8 mouse cellular contexts compared by ENCODE assay signal in the genomic region with DNA sequence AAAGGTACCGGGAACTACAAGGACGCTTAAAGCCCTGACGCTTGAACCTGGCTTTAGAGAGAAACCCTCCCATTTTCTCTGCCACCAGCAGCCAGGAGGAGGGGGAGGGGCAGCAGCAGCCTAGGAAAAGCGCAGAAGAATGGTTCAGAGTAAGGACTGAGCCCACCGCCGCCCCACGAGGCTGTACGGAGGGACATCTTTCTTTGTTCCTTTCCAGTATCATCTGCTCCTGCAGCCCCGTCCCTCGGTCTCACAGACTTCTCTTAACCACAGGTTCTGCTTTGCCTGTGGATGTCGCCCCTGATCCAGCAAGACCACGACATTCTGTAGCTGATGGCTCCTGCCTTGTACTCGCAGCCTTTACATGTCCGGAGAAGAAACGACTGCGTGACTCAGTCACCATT. TPM values are rescaled to one million over a fixed set of nuclear protein-coding genes. Genes with fewer than 3 reads are reported as not detected.
DNase-seq lines count a peak whose midpoint lies in the region; ATAC-seq and TF ChIP-seq lines count a peak whose summit lies in the region.

No protein-coding gene starts in this region.

- H3K27me3 ChIP-seq in intestine, embryonic 16.5 days (replicated peaks; ENCODE audit: control insufficient read depth, insufficient read depth, low read length): no peaks in the 10 kb centered on the region
- H3K27me3 ChIP-seq in splenic B cell, adult 2 months (ENCODE audit: control insufficient read depth, insufficient read depth, low read length, poor library complexity, severe bottlenecking): no peaks in the 10 kb centered on the region

- no peaks in the 10 kb centered on the region for H3K79me2 ChIP-seq in macrophage (ENCODE audit: inconsistent target)

- no peaks in the 10 kb centered on the region for H3K9me3 ChIP-seq in intestine, embryonic 16.5 days (ENCODE audit: control insufficient read depth, low read length)

- H3K4me1 ChIP-seq in lung, adult 2 months (ENCODE audit: control insufficient read depth, insufficient read depth, low read length): peaks cover 2% of the 10 kb centered on the region; the same call in 1 of the 2 replicates
- no peaks in the 10 kb centered on the region for H3K4me1 ChIP-seq in embryonic fibroblast, embryonic 13.5 days (ENCODE audit: control insufficient read depth, insufficient read depth, low read length)
- H3K4me1 ChIP-seq in intestine, embryonic 16.5 days (ENCODE audit: control insufficient read depth, insufficient read depth, low read length): 0 out of 2 replicates have a peak, but pooled peaks cover 6% of the 10 kb centered on the region

- TF ChIP-seq CTCF in lung, adult 2 months (IDR thresholded peaks at IDR 0.05; ENCODE audit: insufficient read depth, low read length): no peak
- no peak for TF ChIP-seq CTCF in embryonic fibroblast, embryonic 13.5 days (IDR thresholded peaks at IDR 0.05; ENCODE audit: borderline replicate concordance, insufficient read depth, low read length)

- WGBS in lung, adult 2 months: 4% methylated on average over 16 of the region's 16 CpGs
- WGBS in intestine, embryonic 16.5 days: 1% methylated on average over 16 of the region's 16 CpGs
- WGBS in macrophage (ENCODE audit: missing documents): 5% methylated on average over 16 of the region's 16 CpGs

- H3K27ac ChIP-seq in embryonic fibroblast, embryonic 13.5 days (ENCODE audit: insufficient read depth, low read length): no peak overlapping the region
- H3K27ac ChIP-seq in intestine, embryonic 16.5 days (ENCODE audit: low read length): no peak overlapping the region
- H3K27ac ChIP-seq in macrophage: no peak overlapping the region

- peak overlapping the region; percentile 19 for H3K4me3 ChIP-seq in lung, adult 2 months (replicated peaks; ENCODE audit: extremely low read depth, low read depth, low read length)
- H3K4me3 ChIP-seq in embryonic fibroblast, embryonic 13.5 days (ENCODE audit: insufficient read depth, low read length): peak overlapping the region; percentile 26
- peak overlapping the region; percentile 50 for H3K4me3 ChIP-seq in intestine, embryonic 16.5 days (ENCODE audit: low read length)
- peak overlapping the region; percentile 22 for H3K4me3 ChIP-seq in macrophage (ENCODE audit: inconsistent target)

- peak overlapping the region; percentile 64 for H3K9ac ChIP-seq in intestine, embryonic 16.5 days (ENCODE audit: low read depth, low read length)

- H3K4me2 ChIP-seq in intestine, embryonic 16.5 days (ENCODE audit: low read depth, low read length): peak overlapping the region; percentile 94

- no peaks in the 10 kb centered on the region for H3K36me3 ChIP-seq in intestine, embryonic 16.5 days (ENCODE audit: control insufficient read depth, insufficient read depth, low read length)
- H3K36me3 ChIP-seq in macrophage (ENCODE audit: inconsistent target): no peaks in the 10 kb centered on the region
- H3K36me3 ChIP-seq in splenic B cell, adult 2 months (ENCODE audit: control insufficient read depth, insufficient read depth, low read length, poor library complexity, severe bottlenecking): no peaks in the 10 kb centered on the region

- TF ChIP-seq POLR2A in lung, adult 2 months (IDR thresholded peaks at IDR 0.05; ENCODE audit: borderline replicate concordance, extremely low read depth, low read depth, low read length): no peak
- no peak for TF ChIP-seq POLR2A in embryonic fibroblast, embryonic 13.5 days (IDR thresholded peaks at IDR 0.05; ENCODE audit: low read depth, low read length)

- DNase-seq in lung, adult 2 months: no peak
- DNase-seq in lung, postnatal 25 days (ENCODE audit: low spot score): no peak
- peak; percentile 34 for DNase-seq in cerebellum, adult 11-12 months
- DNase-seq in splenic B cell, adult 2 months (ENCODE audit: low read depth, low spot score): peak; percentile 30
- DNase-seq in ovary, postnatal 14 days (ENCODE audit: low spot score): no peak

- peak; percentile 47; the same call in 1 of the 2 replicates for ATAC-seq in intestine, embryonic 16.5 days

RNA-seq across cellular contexts. Expression of gene Zap70, which starts 23.6 kb away (rescaled TPM):
- 10.9 and 12.9 TPM in 2 replicates for polyA plus RNA-seq in lung, adult 2 months (2012; rRNA removed)
- not detected in 2 replicates for polyA plus RNA-seq in embryonic fibroblast, embryonic 13.5 days (2011; ENCODE audit: insufficient read length, low read depth, missing spikeins)
- polyA plus RNA-seq in intestine, embryonic 16.5 days (2015; fragmentation: Nextera tagmentation; extraction: Ambion mirVana): 0.72 and 1.0 TPM in 2 replicates
- total RNA-seq in macrophage (2018; cell fraction: chromatin; rRNA removed): 1 to 10 TPM in 6 of 26 experiments, under 1 TPM in 6, not detected in 14; 0.29 to 1.8 (median 0.94) TPM
- under 1 TPM in 2 of 26 experiments, not detected in 24; 0.07 to 0.12 TPM for total RNA-seq in macrophage (2018; cell fraction: cytosol; rRNA removed)
- total RNA-seq in macrophage (2018; cell fraction: nucleus; rRNA removed): 1 to 10 TPM in 2 of 26 experiments, under 1 TPM in 6, not detected in 18; 0.35 to 1.3 (median 0.88) TPM
- not detected in 3 replicates for polyA plus RNA-seq in macrophage (2018)

Comparison
In these comparisons a context has a peak if more than half of its experiments do, and no peak if none do; other contexts are left out.
1. DNase-seq: peak in cerebellum, adult 11-12 months (single experiment) and splenic B cell, adult 2 months (single experiment); none in lung, adult 2 months (single experiment), lung, postnatal 25 days (single experiment) and ovary, postnatal 14 days (single experiment).
2. Peak in every context shown above with its lines, with median percentiles within 50 percentile points of each other: H3K4me3 ChIP-seq.